Mouse (Mus musculus): Measurements from ENCODE around the gene Dnajb5.

GRCm38 (mm10) chr4:42999451-43000140, 50.0 kb downstream of the Dnajb5 start:
- TF ChIP-seq POLR2A (IDR thresholded peaks at IDR 0.05; ENCODE audit: insufficient read length, low read depth), result peak; percentile 71
- TF ChIP-seq TCF12 (IDR thresholded peaks at IDR 0.05; ENCODE audit: insufficient read depth, poor library complexity, severe bottlenecking), result no peak
- no peak for TF ChIP-seq MYOG (IDR thresholded peaks at IDR 0.05; ENCODE audit: control insufficient read depth in 1 of 3, insufficient read depth in 1 of 3, insufficient read length in 2 of 3, low read depth in 2 of 3)

Data from myocyte (in vitro differentiated cells).